Mouse (Mus musculus): ENCODE measurements at regions not wholly inside any gene's neighbourhood (a gene's known extent, or its start where the extent isn't known, plus 50 kb on each side); places are given as distances from the start of the nearest gene placed in this dataset.

- no peak for TF ChIP-seq CTCF (IDR thresholded peaks at IDR 0.05; ENCODE audit: extremely low read depth, insufficient read depth, low read length)
- no peak for TF ChIP-seq POLR2A (IDR thresholded peaks at IDR 0.05; ENCODE audit: extremely low read depth, insufficient read depth, low read length)
Measured at GRCm38 (mm10) chr8:44093491-44093890, 383.6 kb upstream of the Adam34 start.

Data from cortical plate, adult 2 months (tissue).